Mouse (Mus musculus) lung, postnatal 0 days (tissue): ENCODE data around the gene Rad51. TPM values are rescaled to one million over a fixed set of nuclear protein-coding genes. Genes with fewer than 3 reads are reported as not detected.

Experiments
- ATAC-seq: fragments of 200-750 bp; cut with Nextera tagmentation; 2 replicates; pipeline ENCODE4 v1.8.0; 2017; ENCODE audit warnings: moderate library complexity
- DNase-seq: peaks from one replicate; pipeline ENCODE4 v3.0.0-alpha.2; 2016; ENCODE audit warnings: low spot score
- H3K27ac ChIP-seq: fragments of 300-500 bp; sonication (generic); 2 replicates; pipeline ENCODE4 v1.5.1; 2014; ENCODE audit warnings: antibody characterized with exemption, mild to moderate bottlenecking, low read length, mixed read lengths
- H3K27me3 ChIP-seq: fragments of 300-500 bp; sonication (generic); replicated peaks from 2 replicates; pipeline ENCODE4 v1.6.1; 2014; ENCODE audit warnings: low read length, mixed read lengths; ENCODE audit not compliant: insufficient read depth
- H3K36me3 ChIP-seq: fragments of 300-500 bp; sonication (generic); 2 replicates; pipeline ENCODE4 v1.6.1; 2014; ENCODE audit warnings: low read length, mixed read lengths; ENCODE audit not compliant: insufficient read depth
- H3K4me1 ChIP-seq: fragments of 300-500 bp; sonication (generic); 2 replicates; pipeline ENCODE4 v1.6.1; 2014; ENCODE audit warnings: antibody characterized with exemption, low read depth, low read length, mixed read lengths; ENCODE audit not compliant: insufficient read depth
- H3K4me2 ChIP-seq: fragments of 300-500 bp; sonication (generic); replicated peaks from 2 replicates; pipeline ENCODE4 v1.6.1; 2014; ENCODE audit warnings: low read depth, mild to moderate bottlenecking, low read length, moderate library complexity, mixed read lengths
- H3K4me3 ChIP-seq: fragments of 300-500 bp; sonication (generic); 2 replicates; pipeline ENCODE4 v1.5.1; 2014; ENCODE audit warnings: low read depth, low read length
- H3K9ac ChIP-seq: fragments of 300-500 bp; sonication (generic); replicated peaks from 2 replicates; pipeline ENCODE4 v1.6.1; 2014; ENCODE audit warnings: low read depth, mild to moderate bottlenecking
- H3K9me3 ChIP-seq: fragments of 300-500 bp; sonication (generic); 2 replicates; pipeline ENCODE4 v1.6.1; 2016; ENCODE audit warnings: low read length, mixed read lengths
- CTCF ChIP-seq: IDR thresholded peaks from 2 replicates; pipeline ENCODE4 v1.5.1; 2016; ENCODE audit warnings: antibody characterized with exemption, mild to moderate bottlenecking
- EP300 ChIP-seq: IDR thresholded peaks from 2 replicates; pipeline ENCODE4 v1.6.1; 2016; ENCODE audit warnings: antibody characterized with exemption, mild to moderate bottlenecking, control low read depth
- WGBS: fragments of 180-500 bp; shearing (Covaris S2); extraction: QIAGEN DNeasy Blood & Tissue Kit; methylation state at CpG from one replicate; pipeline ENCODE4 v1.1.7; 2014; 5-methylcytosine and 5-hydroxymethylcytosine counted together
- polyA plus RNA-seq: library from polyadenylated mRNA; unstranded; fragments of >200 nt; fragmentation: Nextera tagmentation; extraction: Ambion mirVana; gene quantifications from 2 replicates; pipeline ENCODE4 v1.2.1, GENCODE M21; 2015

Rad51 gene
- 4.2 and 5.1 TPM in 2 replicates for polyA plus RNA-seq

- WGBS = under 1% methylated on average over 51 of the region's 51 CpGs
- H3K4me3 ChIP-seq = peak within 1 kb of the TSS; percentile 60
- DNase-seq (peak; percentile 95), ATAC-seq (peak; percentile 95)
- H3K27me3 ChIP-seq = no peaks in the 10 kb centered on the region
- H3K36me3 ChIP-seq = no peaks in the 10 kb centered on the region
- peak within 1 kb of the TSS; percentile 93 for H3K27ac ChIP-seq
- no peaks in the 10 kb centered on the region for H3K4me1 ChIP-seq
- peak within 1 kb of the TSS; percentile 98 for H3K4me2 ChIP-seq
- no peak for TF ChIP-seq EP300
- no peak for TF ChIP-seq CTCF
- H3K9me3 ChIP-seq = no peaks in the 10 kb centered on the region
- peak within 1 kb of the TSS; percentile 45 for H3K9ac ChIP-seq
Observed at GRCm38 (mm10) chr2:119112438-119113112, at the start of gene Rad51. Rad51 (plus strand) TSS chr2:119112793.

GRCm38 (mm10) chr2:119072397-119072796 is 40.2 kb upstream of the Rad51 start:
- no peaks in the 10 kb centered on the region for H3K36me3 ChIP-seq
- H3K27ac ChIP-seq = no peak overlapping the region
- no peaks in the 10 kb centered on the region for H3K4me1 ChIP-seq
- no peaks in the 10 kb centered on the region for H3K27me3 ChIP-seq
- H3K9me3 ChIP-seq = no peaks in the 10 kb centered on the region
- no peak overlapping the region for H3K4me3 ChIP-seq
- no peak overlapping the region for H3K9ac ChIP-seq
- no peak for ATAC-seq
- H3K4me2 ChIP-seq = no peak overlapping the region
- TF ChIP-seq EP300 = no peak
- TF ChIP-seq CTCF = no peak
- 93% methylated on average over 4 of the region's 4 CpGs for WGBS
- no peak for DNase-seq

- DNase-seq (no peak), ATAC-seq (no peak)
- 84% methylated on average over 2 of the region's 2 CpGs for WGBS
- Histone ChIP-seq H3K9ac (no peak overlapping the region), H3K9me3 (no peaks in the 10 kb centered on the region), H3K4me3 (no peak overlapping the region), H3K27ac (no peak overlapping the region), H3K4me2 (no peak overlapping the region), H3K27me3 (no peaks in the 10 kb centered on the region), H3K36me3 (no peaks in the 10 kb centered on the region), H3K4me1 (no peaks in the 10 kb centered on the region)
- no peak for TF ChIP-seq CTCF
- TF ChIP-seq EP300 = no peak
Observed at GRCm38 (mm10) chr2:119086156-119086555, 26.4 kb upstream of the Rad51 start.

- Histone ChIP-seq H3K4me1 (no peaks in the 10 kb centered on the region), H3K9me3 (no peaks in the 10 kb centered on the region), H3K36me3 (no peaks in the 10 kb centered on the region; the same call in 1 of the 2 replicates), H3K27ac (no peak overlapping the region), H3K4me3 (no peak overlapping the region), H3K9ac (no peak overlapping the region), H3K4me2 (no peak overlapping the region), H3K27me3 (no peaks in the 10 kb centered on the region)
- TF ChIP-seq CTCF (no peak), EP300 (no peak)
- ATAC-seq = no peak
- DNase-seq = no peak
Observed at GRCm38 (mm10) chr2:119101552-119101951, 11.0 kb upstream of the Rad51 start.

- no peaks in the 10 kb centered on the region; the same call in 1 of the 2 replicates for H3K36me3 ChIP-seq
- WGBS = 73% methylated on average over 5 of the region's 5 CpGs
- H3K9ac ChIP-seq = no peak overlapping the region
- H3K4me1 ChIP-seq = no peaks in the 10 kb centered on the region
- DNase-seq = no peak
- no peak for TF ChIP-seq EP300
- TF ChIP-seq CTCF = no peak
- H3K4me3 ChIP-seq = no peak overlapping the region
- no peaks in the 10 kb centered on the region for H3K27me3 ChIP-seq
- no peaks in the 10 kb centered on the region for H3K9me3 ChIP-seq
- ATAC-seq = no peak
- H3K4me2 ChIP-seq = no peak overlapping the region
- H3K27ac ChIP-seq = no peak overlapping the region
Observed at GRCm38 (mm10) chr2:119106583-119106982, 6.0 kb upstream of the Rad51 start.

GRCm38 (mm10) chr2:119108554-119108953 is 4.0 kb upstream of the Rad51 start:
- H3K4me1 ChIP-seq = no peaks in the 10 kb centered on the region
- DNase-seq = peak; percentile 27

More at GRCm38 (mm10) chr2:119108554-119108953, 4.0 kb upstream of the Rad51 start:
- Histone ChIP-seq H3K27me3 (no peaks in the 10 kb centered on the region), H3K4me2 (no peak overlapping the region), H3K27ac (no peak overlapping the region), H3K36me3 (no peaks in the 10 kb centered on the region), H3K9me3 (no peaks in the 10 kb centered on the region), H3K4me3 (no peak overlapping the region), H3K9ac (no peak overlapping the region)
- TF ChIP-seq EP300 (no peak), CTCF (no peak)
- WGBS = 53% methylated on average over 4 of the region's 4 CpGs
- no peak for ATAC-seq
